19 mouse cellular contexts compared by ENCODE assay signal in the genomic region with DNA sequence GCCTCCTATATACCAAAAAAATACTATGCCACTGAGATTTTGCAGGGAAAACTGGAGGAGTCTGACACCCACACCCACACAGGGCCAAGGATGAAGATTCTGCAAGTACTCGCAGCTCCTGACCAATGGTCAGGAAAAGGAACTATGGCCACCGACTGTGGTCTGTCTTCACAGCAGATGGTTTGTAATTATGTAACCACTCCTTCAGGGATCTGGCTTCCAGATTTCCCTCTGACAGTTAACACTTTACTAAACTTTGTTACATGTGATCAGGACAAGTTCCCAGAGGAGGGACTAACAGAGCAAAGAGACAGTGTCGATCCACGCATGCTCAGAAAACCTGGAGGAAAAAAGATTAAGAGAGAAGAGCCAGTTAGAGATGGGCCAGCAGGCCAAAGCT. TPM values are rescaled to one million over a fixed set of nuclear protein-coding genes. Genes with fewer than 3 reads are reported as not detected.
DNase-seq lines count a peak whose midpoint lies in the region; ATAC-seq lines count a peak whose summit lies in the region.
"Had no signal": no experiment of that assay in that cellular context is flagged by ENCODE, and none has a peak within 500 bp of the region (broad histone marks: within the 10 kb centered on the region; RNA-seq: fewer than 3 reads in every experiment).

No protein-coding gene starts in this region.

- DNase-seq in frontal cortex, postnatal 36 days (ENCODE audit: low spot score in 2 of 2), result no peak
- DNase-seq in kidney, adult 9 months, result peak; percentile 68
- no peak for DNase-seq in kidney, postnatal 25 days
- DNase-seq in MN1 (ENCODE audit: low spot score), result peak; percentile 25
- DNase-seq in adrenal gland, postnatal 14 days, result no peak
- no peak for DNase-seq in cerebellum, adult 9-11 months
- DNase-seq: adrenal gland, adult 8-10 months; adrenal gland, postnatal 25 days; cerebellum, adult 11 months; cerebellum, adult 18-20 months; cerebellum, adult 8-10 months; cerebellum, postnatal 10 days; forebrain, postnatal 0 days had no signal

- ATAC-seq in frontal cortex, adult (ENCODE audit: low TSS enrichment), result peak; percentile 44; the same call in 1 of the 2 replicates
- peak; percentile 60 for ATAC-seq in granulocyte monocyte progenitor cell, adult 5-6 weeks (replicated peaks; ENCODE audit: poor library complexity, severe bottlenecking)
- ATAC-seq: activated CD4-positive, CD25-positive, alpha-beta regulatory T cell, adult 4 months; forebrain, embryonic 13.5 days; forebrain, embryonic 15.5 days; forebrain, postnatal 0 days; Patski had no signal

RNA-seq across cellular contexts. Expression of a gene that starts 19.3 kb away (rescaled TPM):
- total RNA-seq in granulocyte monocyte progenitor cell, adult 5-6 weeks (2014; fragmentation: Nextera tagmentation), result 10.0 and 11.4 TPM in 2 replicates
- 5.1 and 7.9 TPM in 2 replicates for total RNA-seq in granulocyte monocyte progenitor cell, adult 5-6 weeks (2017)
- total RNA-seq in adrenal gland, postnatal 14 days (2021), result 8.9 and 10.1 TPM in 2 replicates

RNA-seq across cellular contexts. Expression of a gene that starts 33.7 kb away (rescaled TPM):
- 342 and 407 TPM in 2 replicates for total RNA-seq in granulocyte monocyte progenitor cell, adult 5-6 weeks (2014; fragmentation: Nextera tagmentation)
- 626 and 725 TPM in 2 replicates for total RNA-seq in granulocyte monocyte progenitor cell, adult 5-6 weeks (2017)
- 297 and 324 TPM in 2 replicates for total RNA-seq in adrenal gland, postnatal 14 days (2021)

RNA-seq across cellular contexts. Expression of a gene that starts 34.0 kb away (rescaled TPM):
- total RNA-seq in granulocyte monocyte progenitor cell, adult 5-6 weeks (2014; fragmentation: Nextera tagmentation), result 20.0 and 25.8 TPM in 2 replicates
- total RNA-seq in granulocyte monocyte progenitor cell, adult 5-6 weeks (2017), result 15.7 and 42.7 TPM in 2 replicates
- total RNA-seq in adrenal gland, postnatal 14 days (2021), result 18.3 and 19.0 TPM in 2 replicates

Comparison
In these comparisons a context has a peak if more than half of its experiments do, and no peak if none do; other contexts are left out.
1. DNase-seq: peak in kidney, adult 9 months (single experiment) and MN1 (single experiment); none in frontal cortex, postnatal 36 days (0 of 2), kidney, postnatal 25 days (0 of 2), adrenal gland, postnatal 14 days (single experiment) and cerebellum, adult 9-11 months (single experiment).